Mouse (Mus musculus) spleen, postnatal 4 days (tissue): ENCODE results near the gene Fgf22.
"Not testable (repeated sequence)": the region's sequence is repeated elsewhere in the genome, so short reads cannot be mapped to it uniquely, and the experiment has no call there.

Source experiments
- DNase-seq, 2 experiments: peaks; one replicate each; pipeline ENCODE4 v3.0.0; 2022; ENCODE audit warnings: low spot score in 2 of 2

Gene Fgf22

GRCm38 (mm10) chr10:79732500-79732899, 22.4 kb upstream of the Fgf22 start:
- DNase-seq = peak in 1 of 2 experiments; percentile 55

- DNase-seq = no peak
These were observed 21.0 kb upstream of the Fgf22 start for GRCm38 (mm10) chr10:79733847-79734246.

GRCm38 (mm10) chr10:79735361-79735760, 19.5 kb upstream of the Fgf22 start:
- DNase-seq = no peak

GRCm38 (mm10) chr10:79736706-79737105, 18.2 kb upstream of the Fgf22 start:
- DNase-seq = no peak

GRCm38 (mm10) chr10:79738259-79738658, 16.6 kb upstream of the Fgf22 start:
- DNase-seq = no peak

GRCm38 (mm10) chr10:79739234-79739633, 15.6 kb upstream of the Fgf22 start:
- DNase-seq = no peak

GRCm38 (mm10) chr10:79740863-79741262, 14.0 kb upstream of the Fgf22 start:
- DNase-seq = no peak

GRCm38 (mm10) chr10:79743161-79743560, 11.7 kb upstream of the Fgf22 start:
- no peak for DNase-seq

- DNase-seq = no peak
These were observed 11.1 kb upstream of the Fgf22 start for GRCm38 (mm10) chr10:79743650-79744365.

- DNase-seq = no peak
These were observed 9.5 kb upstream of the Fgf22 start for GRCm38 (mm10) chr10:79745411-79745810.

GRCm38 (mm10) chr10:79745898-79746773, 8.7 kb upstream of the Fgf22 start, which contains the start of gene Polrmt:
Gene Polrmt, minus strand, starts transcription at chr10:79746581.
- peak; percentile 94 to 96 for DNase-seq

GRCm38 (mm10) chr10:79746774-79747151, 8.1 kb upstream of the Fgf22 start:
- DNase-seq = no peak

- no peak for DNase-seq
These were observed 6.4 kb upstream of the Fgf22 start for GRCm38 (mm10) chr10:79748496-79748895.

GRCm38 (mm10) chr10:79755854-79756253, 978 bp downstream of the Fgf22 start:
- no peak for DNase-seq

- no peak for DNase-seq
These were observed 1.8 kb downstream of the Fgf22 start for GRCm38 (mm10) chr10:79756660-79757059.

GRCm38 (mm10) chr10:79759675-79760074, 4.8 kb downstream of the Fgf22 start:
- DNase-seq = not testable (repeated sequence)

GRCm38 (mm10) chr10:79760603-79761143, 5.8 kb downstream of the Fgf22 start:
- DNase-seq = no peak

GRCm38 (mm10) chr10:79762875-79763274, 8.0 kb downstream of the Fgf22 start:
- no peak for DNase-seq

GRCm38 (mm10) chr10:79764234-79764633, 9.4 kb downstream of the Fgf22 start:
- no peak for DNase-seq

- DNase-seq = no peak
These were observed 10.4 kb downstream of the Fgf22 start for GRCm38 (mm10) chr10:79765228-79765745.

GRCm38 (mm10) chr10:79766001-79766507, 11.2 kb downstream of the Fgf22 start:
- DNase-seq = no peak
